Mouse (Mus musculus): ENCODE measurements around the gene Usp48. TPM values are rescaled to one million over a fixed set of nuclear protein-coding genes. Genes with fewer than 3 reads are reported as not detected.

The Usp48 gene
- total and polyA plus RNA-seq, 3 experiments, result 27.1 to 99.6 TPM; not detected in 1

DNA sequence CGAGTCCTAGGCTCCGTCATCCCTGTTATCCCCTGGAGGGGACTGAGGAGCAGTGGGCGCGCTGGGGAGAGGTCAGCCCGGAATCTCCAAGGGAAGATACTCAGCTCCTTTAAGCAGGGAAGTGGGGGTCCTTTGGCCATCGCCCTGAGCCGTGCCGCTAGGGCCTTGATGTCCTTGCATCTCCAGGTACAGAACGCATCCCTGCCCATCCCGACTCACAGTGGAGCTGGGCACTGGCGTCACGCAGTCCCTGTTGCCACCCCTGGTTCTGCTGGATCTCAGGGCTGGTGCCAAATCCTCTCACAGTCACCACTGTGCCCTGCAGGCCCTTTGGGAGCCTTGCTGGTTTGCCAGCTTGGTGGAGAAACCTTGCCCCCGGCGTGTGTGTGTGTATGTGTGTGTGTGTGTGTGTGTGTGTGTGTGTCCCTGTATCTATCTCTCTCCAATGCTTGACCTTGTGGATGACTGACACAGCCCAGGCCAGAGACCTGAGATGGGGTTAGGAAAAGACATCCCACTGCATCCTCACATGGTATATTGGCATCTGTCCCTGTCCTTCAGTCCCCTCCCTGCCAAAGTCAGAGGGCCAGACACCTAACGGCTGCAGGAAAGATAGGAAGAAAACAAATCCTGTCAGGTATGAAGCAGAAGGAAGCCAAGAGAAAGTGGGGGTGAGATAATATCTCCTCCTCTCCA, 71.6 kb downstream of the Usp48 start:
- Histone ChIP-seq H3K9ac (ENCODE audit: control insufficient read depth, low read depth, low read length, poor library complexity, severe bottlenecking) (no peak overlapping the region), H3K4me1 (ENCODE audit: control insufficient read depth in 1 of 2, insufficient read depth in 2 of 2, low read length in 2 of 2) (no peaks in the 10 kb centered on the region), H3K27ac (ENCODE audit: control insufficient read depth, low read depth, low read length) (no peak overlapping the region), H3K4me3 (ENCODE audit: control insufficient read depth in 1 of 2, insufficient read depth in 1 of 2, low read depth in 2 of 2, low read length in 2 of 2) (no peak overlapping the region), H3K9me3 (replicated peaks; ENCODE audit: insufficient read depth, low read length) (no peaks in the 10 kb centered on the region), H3K27me3 (ENCODE audit: control insufficient read depth in 1 of 2, insufficient read depth in 2 of 2, low read length in 2 of 2) (peaks cover 2 to 3% of the 10 kb centered on the region in 2 experiments; a peak in 3 of 4 replicates), H3K36me3 (ENCODE audit: control insufficient read depth in 1 of 2, insufficient read depth in 2 of 2, low read length in 2 of 2) (no peaks in the 10 kb centered on the region), H3K79me2 (ENCODE audit: control insufficient read depth, insufficient read depth, low read length, poor library complexity) (no peaks in the 10 kb centered on the region)
- no peak for DNase-seq (ENCODE audit: low read depth, low spot score)
- TF ChIP-seq GABPA (IDR thresholded peaks at IDR 0.05; ENCODE audit: low read depth, low read length) (no peak), NRF1 (IDR thresholded peaks at IDR 0.05; ENCODE audit: insufficient read depth, low read depth, low read length, poor library complexity, severe bottlenecking) (no peak), CHD2 (IDR thresholded peaks at IDR 0.05; ENCODE audit: low read length) (no peak), JUND (IDR thresholded peaks at IDR 0.05; ENCODE audit: low read depth, low read length) (no peak), UBTF (IDR thresholded peaks at IDR 0.05; ENCODE audit: borderline replicate concordance, insufficient read depth, low read depth, low read length) (no peak), KAT2A (conservative IDR thresholded peaks at IDR 0.05; ENCODE audit: low read depth, low read length) (no peak), TBP (IDR thresholded peaks at IDR 0.05; ENCODE audit: low read depth, low read length) (no peak), POLR2AphosphoS2 (IDR thresholded peaks at IDR 0.05; ENCODE audit: low read length) (no peak)

DNA sequence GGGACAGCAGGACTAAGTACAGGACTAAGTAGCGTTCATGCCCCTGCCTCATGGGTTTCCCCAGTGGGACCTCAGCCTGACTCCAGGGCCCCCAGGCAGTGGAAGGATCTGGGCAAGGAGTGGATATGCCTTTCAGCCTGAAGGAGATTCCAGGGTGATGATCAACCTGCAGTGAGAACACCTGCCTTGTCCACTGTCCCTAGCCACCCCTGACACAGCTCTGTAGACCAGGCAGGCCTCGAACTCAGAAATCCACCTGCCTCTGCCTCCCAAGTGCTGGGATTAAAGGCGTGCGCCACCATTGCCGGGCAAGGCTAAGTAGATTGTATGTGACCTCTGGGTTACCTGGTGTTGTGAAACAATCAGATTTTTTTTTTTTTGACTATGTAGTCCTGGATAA, 72.2 kb downstream of the Usp48 start:
- Histone ChIP-seq H3K36me3 (ENCODE audit: control insufficient read depth in 1 of 2, insufficient read depth in 2 of 2, low read length in 2 of 2) (no peaks in the 10 kb centered on the region), H3K4me1 (ENCODE audit: control insufficient read depth in 1 of 2, insufficient read depth in 2 of 2, low read length in 2 of 2) (no peaks in the 10 kb centered on the region), H3K9ac (ENCODE audit: control insufficient read depth, low read depth, low read length, poor library complexity, severe bottlenecking) (no peak overlapping the region), H3K9me3 (replicated peaks; ENCODE audit: insufficient read depth, low read length) (no peaks in the 10 kb centered on the region), H3K27me3 (ENCODE audit: control insufficient read depth in 1 of 2, insufficient read depth in 2 of 2, low read length in 2 of 2) (peaks cover 2 to 3% of the 10 kb centered on the region in 2 experiments; a peak in 3 of 4 replicates), H3K4me3 (ENCODE audit: control insufficient read depth in 1 of 2, insufficient read depth in 1 of 2, low read depth in 2 of 2, low read length in 2 of 2) (no peak overlapping the region), H3K27ac (ENCODE audit: control insufficient read depth, low read depth, low read length) (no peak overlapping the region), H3K79me2 (ENCODE audit: control insufficient read depth, insufficient read depth, low read length, poor library complexity) (no peaks in the 10 kb centered on the region)
- no peak for DNase-seq (ENCODE audit: low read depth, low spot score)
- TF ChIP-seq MXI1 (IDR thresholded peaks at IDR 0.05; ENCODE audit: low read depth, low read length) (no peak), CHD2 (IDR thresholded peaks at IDR 0.05; ENCODE audit: low read length) (no peak), ZMIZ1 (IDR thresholded peaks at IDR 0.05; ENCODE audit: low read depth, low read length) (no peak), POLR2AphosphoS2 (IDR thresholded peaks at IDR 0.05; ENCODE audit: low read length) (no peak), USF2 (IDR thresholded peaks at IDR 0.05; ENCODE audit: borderline replicate concordance in 1 of 2, insufficient read depth in 1 of 2, low read depth in 1 of 2, low read length in 2 of 2) (no peak), MYC (IDR thresholded peaks at IDR 0.05; ENCODE audit: low read depth, low read length) (no peak), CTCF (IDR thresholded peaks at IDR 0.05 in 2 of 3, conservative IDR thresholded peaks at IDR 0.05 in 1 of 3; ENCODE audit: control insufficient read depth in 1 of 3, insufficient read depth in 1 of 3, low read depth in 2 of 3, low read length in 3 of 3, poor library complexity in 1 of 3, severe bottlenecking in 1 of 3) (no peak), GABPA (IDR thresholded peaks at IDR 0.05; ENCODE audit: low read depth, low read length) (no peak), GATA1 (IDR thresholded peaks at IDR 0.05; ENCODE audit: low read depth, low read length) (no peak), JUND (IDR thresholded peaks at IDR 0.05; ENCODE audit: low read depth, low read length) (no peak), CHD1 (IDR thresholded peaks at IDR 0.05; ENCODE audit: low read depth, low read length) (no peak), UBTF (IDR thresholded peaks at IDR 0.05; ENCODE audit: borderline replicate concordance, insufficient read depth, low read depth, low read length) (no peak), ETS1 (IDR thresholded peaks at IDR 0.05; ENCODE audit: low read depth, low read length) (no peak)

Measured in MEL (cell line).